Mouse (Mus musculus) ES-E14 (cell line): ENCODE measurements around the gene Cfb. TPM values are rescaled to one million over a fixed set of nuclear protein-coding genes. Genes with fewer than 3 reads are reported as not detected.
A peak's percentile ranks its signal among the peaks of the same experiment; 100 is the strongest.
"Not testable (repeated sequence)": the region's sequence is repeated elsewhere in the genome, so short reads cannot be mapped to it uniquely, and the experiment has no call there.

Experiments used
- DNase-seq: peaks from one replicate; pipeline ENCODE4 v3.0.0-alpha.2; 2013; ENCODE audit warnings: low read depth, low spot score
- H3K27ac ChIP-seq: 2 replicates; pipeline ENCODE4 v1.5.1; 2012; ENCODE audit warnings: low read depth, mild to moderate bottlenecking, low read length, moderate library complexity, mixed read lengths; ENCODE audit not compliant: poor library complexity, insufficient read depth, severe bottlenecking
- H3K36me3 ChIP-seq: 2 replicates; pipeline ENCODE4 v1.6.1; 2012; ENCODE audit warnings: mild to moderate bottlenecking, low read length, moderate library complexity, mixed read lengths; ENCODE audit not compliant: control insufficient read depth, poor library complexity, insufficient read depth, severe bottlenecking
- H3K4me1 ChIP-seq, 2 experiments: fragments of 150-350 bp in 1 of 2; sonication (generic) in 1 of 2; 2 replicates each; pipeline ENCODE4 v1.6.1; 2012; ENCODE audit warnings: low read length in 2 of 2, mild to moderate bottlenecking in 1 of 2, mixed read lengths in 1 of 2; ENCODE audit not compliant: control insufficient read depth in 2 of 2, insufficient read depth in 2 of 2, poor library complexity in 1 of 2
- H3K4me3 ChIP-seq, 2 experiments: fragments of 150-350 bp in 1 of 2; sonication (generic) in 1 of 2; 2 replicates each; pipeline ENCODE4 v1.5.1; 2012; ENCODE audit warnings: low read length in 2 of 2, low read depth in 1 of 2, mild to moderate bottlenecking in 1 of 2, mixed read lengths in 1 of 2; ENCODE audit not compliant: insufficient read depth in 1 of 2, poor library complexity in 1 of 2, severe bottlenecking in 1 of 2
- H3K9ac ChIP-seq: 2 replicates; pipeline ENCODE4 v1.6.1; 2012; ENCODE audit warnings: low read depth, mild to moderate bottlenecking, low read length, mixed read lengths; ENCODE audit not compliant: poor library complexity, insufficient read depth, severe bottlenecking
- H3K9me3 ChIP-seq: fragments of 150-350 bp; sonication (generic); 2 replicates; pipeline ENCODE4 v1.6.1; 2012; ENCODE audit warnings: low read depth, mild to moderate bottlenecking, low read length; ENCODE audit not compliant: control insufficient read depth, insufficient read depth
- CHD2 ChIP-seq: IDR thresholded peaks from 2 replicates; pipeline ENCODE4 v1.6.1; 2014; ENCODE audit warnings: mild to moderate bottlenecking, low read depth, low read length, inconsistent platforms
- HCFC1 ChIP-seq: IDR thresholded peaks from 2 replicates; pipeline ENCODE4 v1.6.1; 2012; ENCODE audit warnings: low read length, inconsistent platforms, borderline replicate concordance; ENCODE audit not compliant: insufficient read depth
- MAFK ChIP-seq: IDR thresholded peaks from 2 replicates; pipeline ENCODE4 v1.6.1; 2014; ENCODE audit warnings: mild to moderate bottlenecking, low read depth, low read length, inconsistent platforms; ENCODE audit not compliant: insufficient read depth
- ZC3H11A ChIP-seq: IDR thresholded peaks from 2 replicates; pipeline ENCODE4 v1.6.1; 2012; ENCODE audit warnings: low read depth, mild to moderate bottlenecking, inconsistent platforms, low read length, borderline replicate concordance
- ZNF384 ChIP-seq: IDR thresholded peaks from 2 replicates; pipeline ENCODE4 v1.6.1; 2012; ENCODE audit warnings: low read depth, low read length, inconsistent platforms
- in situ Hi-C, 2 experiments: fragments of 600-800 bp; cut with MboI; formaldehyde crosslinking; loops; one replicate each; pipeline ENCODE4 v1.15.1; 2025; ENCODE audit warnings: low sequenced_read_pairs in 2 of 2, inconsistent platforms in 1 of 2; ENCODE audit not compliant: unreplicated experiment in 2 of 2
- total RNA-seq: library from RNA; depleted of rRNA; stranded (reverse); fragments of 300-350 nt; gene quantifications from 2 replicates; pipeline ENCODE4 v1.2.3, GENCODE M21; 2012

Cfb gene
- total RNA-seq, 1 experiment, result 0.18 TPM

DNA sequence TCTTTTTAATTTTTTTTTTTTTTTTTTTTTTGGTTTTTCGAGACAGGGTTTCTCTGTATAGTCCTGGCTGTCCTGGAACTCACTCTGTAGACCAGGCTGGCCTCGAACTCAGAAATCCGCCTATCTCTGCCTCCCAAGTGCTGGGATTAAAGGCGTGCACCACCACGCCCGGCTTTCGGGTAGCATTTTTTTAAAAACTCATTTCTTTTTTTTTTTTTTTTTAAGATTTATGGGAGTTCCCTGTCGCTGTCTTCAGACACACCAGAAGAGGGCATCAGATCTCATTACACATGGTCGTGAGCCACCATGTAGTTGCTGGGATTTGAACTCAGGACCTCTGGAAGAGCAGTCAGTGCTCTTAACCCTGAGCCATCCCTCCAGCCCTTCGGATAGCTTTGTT is 39.6 kb upstream of the Cfb start:
- H3K4me3 ChIP-seq, in situ Hi-C loops, DNase-seq, H3K9me3 ChIP-seq, H3K9ac ChIP-seq, H3K27ac ChIP-seq: not testable (repeated sequence)
- Histone ChIP-seq H3K4me1 (peaks cover 11 to 27% of the 10 kb centered on the region in 2 experiments; a peak in 3 of 4 replicates), H3K36me3 (peaks cover 21% of the 10 kb centered on the region)
- TF ChIP-seq ZNF384, result 0 out of 2 replicates have a peak, but pooled peaks have one; percentile 59

DNA sequence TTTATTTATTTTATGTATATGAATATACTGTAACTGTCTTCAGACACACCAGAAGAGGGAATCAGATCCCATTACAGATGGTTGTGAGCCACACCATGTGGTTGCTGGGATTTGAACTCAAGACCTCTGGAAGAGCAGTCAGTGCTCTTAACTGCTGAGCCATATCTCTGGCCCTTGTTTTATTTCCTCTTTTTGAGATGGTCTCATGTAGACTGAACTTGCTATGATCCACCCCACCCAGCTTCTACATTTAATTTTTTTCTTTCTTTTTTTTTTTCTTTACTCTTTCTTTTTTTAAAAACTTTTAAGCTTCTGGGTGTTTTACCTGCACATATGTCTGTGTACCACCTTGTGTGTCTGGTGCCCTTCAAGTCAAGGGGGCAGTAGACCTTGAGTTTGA is 38.5 kb upstream of the Cfb start:
- H3K4me3 ChIP-seq, DNase-seq, H3K27ac ChIP-seq, H3K9me3 ChIP-seq, in situ Hi-C loops, H3K9ac ChIP-seq: not testable (repeated sequence)
- H3K4me1 ChIP-seq, result peaks cover 11 to 25% of the 10 kb centered on the region in 2 experiments; a peak in 3 of 4 replicates
- peaks cover 14% of the 10 kb centered on the region for H3K36me3 ChIP-seq

DNA sequence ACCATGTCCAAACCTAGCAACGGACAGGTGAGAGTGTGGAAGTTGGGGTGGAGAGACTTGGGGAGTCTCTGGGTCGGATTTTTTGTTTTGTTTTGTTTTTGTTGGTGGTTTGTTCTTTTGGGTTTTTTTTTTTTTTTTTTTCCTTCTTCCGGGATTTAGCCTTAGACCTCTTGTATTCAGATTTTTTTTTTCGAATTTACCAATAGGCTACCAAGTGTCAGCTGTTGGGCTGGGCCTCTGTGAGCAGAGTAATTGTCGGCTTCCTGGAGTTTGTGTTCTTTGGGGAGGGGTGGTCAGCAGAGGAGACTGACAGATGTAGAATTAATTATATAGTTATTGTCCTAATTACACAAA is 37.5 kb upstream of the Cfb start:
- Histone ChIP-seq H3K4me1 (peaks cover 11 to 23% of the 10 kb centered on the region in 2 experiments; a peak in 3 of 4 replicates), H3K36me3 (peaks cover 7% of the 10 kb centered on the region), H3K4me3 (peak overlapping the region; percentile 75 to 97), H3K9ac (peak overlapping the region; percentile 70; the same call in 1 of the 2 replicates), H3K27ac (no peak overlapping the region), H3K9me3 (no peaks in the 10 kb centered on the region)
- no peak for DNase-seq
- TF ChIP-seq HCFC1 (no peak), ZNF384 (peak; percentile 82), CHD2 (no peak), ZC3H11A (no peak), MAFK (no peak)
- in situ Hi-C loops, result no loop called here

DNA sequence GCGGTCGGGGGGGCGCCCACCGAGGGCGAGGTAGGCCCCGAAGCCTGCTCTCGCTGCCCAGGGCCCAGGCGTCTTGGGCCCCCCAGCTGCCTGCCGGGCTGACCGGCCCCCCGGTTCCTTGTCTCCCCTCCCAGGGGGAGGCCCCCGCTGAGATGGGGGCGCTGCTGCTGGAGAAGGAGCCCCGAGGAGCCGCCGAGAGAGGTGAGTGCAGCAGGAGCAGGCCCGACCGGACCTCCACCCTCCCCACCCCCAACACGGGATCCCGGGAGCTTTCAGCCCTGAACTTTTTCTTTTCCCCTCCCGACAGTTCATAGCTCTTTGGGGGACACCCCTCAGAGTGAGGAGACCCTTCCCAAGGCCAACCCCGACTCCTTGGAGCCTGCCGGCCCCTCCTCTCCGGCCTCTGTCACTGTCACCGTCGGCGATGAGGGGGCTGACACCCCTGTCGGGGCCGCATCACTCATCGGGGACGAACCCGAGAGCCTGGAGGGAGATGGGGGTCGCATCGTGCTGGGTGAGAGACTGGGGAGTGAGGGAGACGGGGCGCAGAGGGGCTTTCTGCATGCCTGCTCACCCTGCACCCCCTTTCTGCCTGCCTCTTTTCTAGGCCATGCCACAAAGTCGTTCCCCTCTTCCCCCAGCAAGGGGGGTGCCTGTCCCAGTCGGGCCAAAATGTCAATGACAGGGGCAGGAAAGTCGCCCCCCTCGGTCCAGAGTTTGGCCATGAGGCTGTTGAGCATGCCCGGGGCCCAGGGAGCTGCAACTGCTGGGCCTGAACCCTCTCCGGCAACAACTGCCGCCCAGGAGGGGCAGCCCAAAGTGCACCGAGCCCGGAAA is 37.0 kb upstream of the Cfb start:
- peaks cover 7% of the 10 kb centered on the region for H3K36me3 ChIP-seq

DNA sequence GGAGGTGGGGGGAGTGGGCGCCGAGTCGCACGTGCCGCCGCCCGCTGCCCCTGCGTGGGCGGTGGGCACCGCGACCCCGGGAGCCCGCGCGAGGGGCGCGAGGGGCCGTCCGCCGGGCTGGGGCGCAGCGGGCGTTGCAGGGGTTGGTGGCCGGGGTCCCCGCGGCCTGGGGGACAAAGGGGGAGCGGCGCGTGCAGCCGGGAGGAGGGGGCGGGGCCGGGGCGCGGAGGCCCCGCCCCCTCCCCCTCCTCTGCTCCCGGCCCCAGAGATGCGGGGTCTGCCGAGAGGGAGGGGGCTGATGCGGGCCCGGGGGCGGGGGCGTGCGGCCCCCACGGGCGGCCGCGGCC is 36.4 kb upstream of the Cfb start:
- H3K9me3 ChIP-seq, result no peaks in the 10 kb centered on the region
- H3K27ac ChIP-seq, result peak overlapping the region; percentile 85
- peak overlapping the region; percentile 96 for H3K9ac ChIP-seq
- peaks cover 11 to 17% of the 10 kb centered on the region in 2 experiments; a peak in 3 of 4 replicates for H3K4me1 ChIP-seq
- in situ Hi-C loops, result no loop called here
- peaks cover 7% of the 10 kb centered on the region for H3K36me3 ChIP-seq
- H3K4me3 ChIP-seq, result peak overlapping the region; percentile 75 to 97
- DNase-seq, result no peak
- TF ChIP-seq HCFC1, result no peak
- no peak for TF ChIP-seq ZC3H11A
- TF ChIP-seq MAFK, result no peak
- TF ChIP-seq CHD2, result no peak
- TF ChIP-seq ZNF384, result no peak

More for the DNA sequence above, 37.0 kb upstream of the Cfb start:
- peak overlapping the region; percentile 75 to 97 for H3K4me3 ChIP-seq
- no peak for DNase-seq
- in situ Hi-C loops, result no loop called here
- H3K9me3 ChIP-seq, result no peaks in the 10 kb centered on the region
- peak overlapping the region; percentile 70 for H3K9ac ChIP-seq
- no peak overlapping the region for H3K27ac ChIP-seq
- TF ChIP-seq MAFK (no peak), HCFC1 (no peak), ZC3H11A (no peak)
- peaks cover 11 to 17% of the 10 kb centered on the region in 2 experiments; a peak in 3 of 4 replicates for H3K4me1 ChIP-seq
